Mouse (Mus musculus): ENCODE measurements at regions not wholly inside any gene's neighbourhood (a gene's known extent, or its start where the extent isn't known, plus 50 kb on each side); places are given as distances from the start of the nearest gene placed in this dataset.

DNA sequence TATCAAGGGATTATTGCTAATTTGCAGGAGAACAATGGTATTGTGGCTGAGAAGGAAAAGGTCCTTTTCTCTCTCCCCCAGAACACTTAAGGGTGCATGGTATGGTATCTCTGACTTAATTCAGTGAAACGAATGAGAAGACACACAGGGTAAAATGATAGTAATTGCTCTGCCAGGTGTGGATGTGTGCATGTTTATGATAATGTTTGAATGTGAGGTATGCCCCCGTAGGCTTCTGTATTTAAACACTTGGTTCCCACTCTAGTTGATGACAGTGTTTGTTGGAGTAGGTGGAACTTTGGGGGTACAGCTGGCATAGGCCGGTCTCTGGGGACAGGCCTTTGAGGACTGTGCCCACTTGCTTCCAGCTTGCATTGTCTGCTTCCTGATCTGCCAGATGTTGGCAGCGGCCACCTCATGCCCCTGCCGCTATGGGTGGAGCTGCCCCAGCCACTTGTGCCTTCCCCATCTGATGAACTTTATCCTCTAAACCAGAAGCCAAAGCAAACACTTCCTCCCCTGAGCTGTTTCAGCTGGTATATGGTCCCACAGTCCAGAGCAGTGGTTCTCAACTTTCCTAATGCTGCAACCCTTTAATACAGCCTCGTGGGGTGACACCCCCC is 53.0 kb upstream of the Egln3 start:
- TF ChIP-seq CTCF (IDR thresholded peaks at IDR 0.05; ENCODE audit: low read depth, low read length) (no peak), POLR2A (IDR thresholded peaks at IDR 0.05; ENCODE audit: insufficient read depth, low read length) (no peak)
